Mouse (Mus musculus): ENCODE results near the gene Ppm1l. TPM values are rescaled to one million over a fixed set of nuclear protein-coding genes. Genes with fewer than 3 reads are reported as not detected.
A peak's percentile ranks its signal among the peaks of the same experiment; 100 is the strongest.
"Not testable (repeated sequence)": the region's sequence is repeated elsewhere in the genome, so short reads cannot be mapped to it uniquely, and the experiment has no call there.

Ppm1l gene
- polyA plus RNA-seq, 1 experiment from 2014 or later, result 5.8 TPM

DNA sequence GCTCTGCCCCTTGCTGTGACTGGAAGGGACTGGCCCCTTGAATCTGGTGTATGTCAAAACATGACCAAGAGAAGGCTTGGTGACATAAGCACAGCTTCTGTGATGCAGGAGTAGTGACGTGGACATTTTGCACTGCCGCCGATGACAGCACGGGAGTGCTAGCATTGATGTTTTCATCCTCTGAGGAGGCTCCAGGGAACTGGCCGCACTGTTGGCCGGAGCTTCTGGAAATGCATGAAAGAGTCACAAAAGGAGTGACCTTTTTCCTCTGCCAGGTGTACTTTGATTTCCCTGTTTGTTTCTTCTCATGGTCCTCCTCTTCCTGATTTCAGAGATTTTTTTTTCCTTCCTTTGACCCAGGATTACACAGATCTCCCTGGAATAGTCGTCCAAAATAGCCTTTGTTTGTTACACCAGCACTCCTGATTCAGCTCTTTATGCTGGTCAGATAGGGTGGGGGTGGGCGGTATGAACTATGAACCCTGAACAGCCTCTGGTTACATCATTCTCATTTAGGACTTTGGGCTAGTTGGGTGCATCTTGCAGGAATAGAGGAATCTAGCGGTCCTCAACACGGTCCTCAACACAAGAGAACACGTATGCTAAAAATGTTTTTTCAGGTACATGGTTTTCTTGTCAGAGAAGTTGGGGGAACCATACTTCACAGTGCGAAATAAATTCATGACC lies 239.6 kb downstream of the Ppm1l start:
- H3K4me3 ChIP-seq, result no peak overlapping the region

DNA sequence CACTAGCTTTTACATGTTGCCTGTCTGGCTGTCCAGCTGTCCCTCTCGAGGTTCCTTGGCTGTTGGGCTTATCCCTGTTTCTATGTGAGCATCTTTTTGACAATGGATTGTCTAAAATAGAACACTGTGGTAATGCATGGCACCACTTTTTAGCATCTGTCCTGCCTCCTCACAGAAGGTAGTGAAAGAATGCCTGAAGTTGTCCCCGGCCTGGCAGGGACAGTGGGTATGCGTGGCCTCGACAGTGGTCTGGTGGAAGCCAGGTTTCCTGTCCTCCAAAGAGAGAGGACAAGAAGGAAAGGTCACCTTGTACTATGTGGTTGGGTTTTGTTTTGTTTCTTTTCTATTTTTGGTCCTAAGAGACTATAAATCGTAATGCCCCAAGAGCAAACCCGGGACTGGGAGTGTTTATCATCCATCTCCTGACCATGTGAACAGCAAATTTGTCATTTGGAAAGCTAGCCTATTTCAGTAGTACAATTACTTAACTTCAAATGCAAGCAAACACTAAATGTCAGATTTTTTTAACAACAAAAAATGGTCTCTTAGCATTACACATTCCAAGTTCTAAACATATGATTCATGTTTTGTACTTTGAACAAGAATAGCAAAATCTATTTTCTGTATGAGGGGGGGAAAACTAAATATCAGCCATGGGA lies 242.8 kb downstream of the Ppm1l start:
- peaks cover 18% of the 10 kb centered on the region for H3K4me1 ChIP-seq
- DNase-seq (ENCODE audit: low spot score), result no peak
- H3K9me3 ChIP-seq, result no peaks in the 10 kb centered on the region
- WGBS, result 77% methylated on average over 6 of the region's 6 CpGs
- no peaks in the 10 kb centered on the region for H3K27me3 ChIP-seq (ENCODE audit: insufficient read depth, poor library complexity, severe bottlenecking)
- H3K4me3 ChIP-seq, result no peak overlapping the region
- no peak overlapping the region for H3K27ac ChIP-seq
- no peaks in the 10 kb centered on the region for H3K36me3 ChIP-seq

More for the DNA sequence above, 239.6 kb downstream of the Ppm1l start:
- H3K27ac ChIP-seq, result no peak overlapping the region
- no peak for DNase-seq (ENCODE audit: low spot score)
- no peaks in the 10 kb centered on the region for H3K9me3 ChIP-seq
- no peaks in the 10 kb centered on the region for H3K27me3 ChIP-seq (ENCODE audit: insufficient read depth, poor library complexity, severe bottlenecking)
- no peaks in the 10 kb centered on the region for H3K36me3 ChIP-seq
- peaks cover 11% of the 10 kb centered on the region; the same call in 1 of the 2 replicates for H3K4me1 ChIP-seq
- 72% methylated on average over 12 of the region's 12 CpGs for WGBS

DNA sequence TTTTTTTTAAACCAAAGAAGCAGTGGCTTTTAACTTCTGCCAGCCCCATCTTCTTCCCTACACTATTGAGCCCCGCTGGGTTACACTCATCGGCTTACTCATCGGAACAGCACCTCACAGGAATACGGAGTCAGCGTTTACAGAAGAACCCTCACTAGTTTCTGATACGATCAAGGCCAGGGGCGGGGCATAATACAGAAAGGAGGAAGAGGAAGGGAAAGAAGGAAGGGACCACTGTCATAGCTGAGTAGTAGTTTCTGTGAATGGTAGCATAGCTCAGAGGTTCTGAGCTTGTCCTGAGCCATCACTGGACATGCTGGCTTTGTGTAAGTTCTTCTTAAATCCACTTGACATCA lies 243.3 kb downstream of the Ppm1l start:
- H3K4me1 ChIP-seq, result peaks cover 18% of the 10 kb centered on the region
- no peak for DNase-seq (ENCODE audit: low spot score)
- H3K27me3 ChIP-seq (ENCODE audit: insufficient read depth, poor library complexity, severe bottlenecking), result no peaks in the 10 kb centered on the region
- 75% methylated on average over 7 of the region's 7 CpGs for WGBS
- H3K4me3 ChIP-seq, result no peak overlapping the region
- no peak overlapping the region for H3K27ac ChIP-seq
- no peaks in the 10 kb centered on the region for H3K36me3 ChIP-seq
- H3K9me3 ChIP-seq, result no peaks in the 10 kb centered on the region

DNA sequence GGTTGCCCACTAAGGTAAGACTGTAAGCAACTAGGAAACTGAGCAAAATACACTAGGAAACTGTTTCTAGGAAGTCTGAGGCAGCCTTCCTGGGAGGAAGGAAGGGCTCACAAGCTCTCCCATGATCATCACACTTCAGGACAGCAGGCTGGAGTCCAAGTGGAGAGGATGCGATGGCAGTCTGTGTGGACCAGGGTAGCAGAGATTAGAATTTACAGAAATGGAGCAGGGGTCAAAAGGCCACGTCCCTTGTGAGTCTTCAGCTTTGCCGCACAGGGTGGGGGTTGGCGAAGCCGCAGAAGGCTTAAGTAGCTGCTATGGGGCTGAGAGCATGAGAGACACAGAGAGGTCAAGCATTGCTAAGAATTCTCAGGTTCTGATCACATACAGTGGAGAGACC lies 245.0 kb downstream of the Ppm1l start:
- Histone ChIP-seq H3K27ac (no peak overlapping the region), H3K36me3 (no peaks in the 10 kb centered on the region), H3K9me3 (no peaks in the 10 kb centered on the region), H3K4me1 (peaks cover 18% of the 10 kb centered on the region), H3K4me3 (no peak overlapping the region), H3K27me3 (ENCODE audit: insufficient read depth, poor library complexity, severe bottlenecking) (no peaks in the 10 kb centered on the region)
- 41% methylated on average over 5 of the region's 5 CpGs for WGBS
- no peak for DNase-seq (ENCODE audit: low spot score)

DNA sequence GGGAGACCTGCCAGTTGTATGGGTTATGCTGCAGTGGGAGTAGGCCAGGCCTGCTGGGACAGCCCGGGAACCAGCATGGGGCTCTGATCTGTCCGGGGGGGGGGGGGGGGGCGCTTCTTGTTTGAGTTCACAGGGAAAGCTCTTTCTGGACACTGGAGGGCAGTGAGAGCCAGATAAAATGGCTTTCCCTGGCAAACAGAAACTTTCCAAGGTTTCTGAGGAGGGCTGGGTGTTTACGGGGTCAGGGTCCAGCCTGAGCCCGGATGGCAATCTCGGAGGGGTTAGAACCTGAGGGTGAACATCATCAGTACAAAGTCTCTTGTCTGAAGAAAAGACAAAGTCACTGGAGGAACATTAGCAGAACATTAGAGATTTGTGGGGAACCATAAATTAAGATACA lies 246.7 kb downstream of the Ppm1l start:
- Histone ChIP-seq H3K4me3 (no peak overlapping the region), H3K36me3 (no peaks in the 10 kb centered on the region), H3K27ac (no peak overlapping the region), H3K9me3 (no peaks in the 10 kb centered on the region), H3K4me1 (peaks cover 14% of the 10 kb centered on the region), H3K27me3 (ENCODE audit: insufficient read depth, poor library complexity, severe bottlenecking) (no peaks in the 10 kb centered on the region)
- 88% methylated on average over 6 of the region's 6 CpGs for WGBS
- DNase-seq (ENCODE audit: low spot score), result no peak

DNA sequence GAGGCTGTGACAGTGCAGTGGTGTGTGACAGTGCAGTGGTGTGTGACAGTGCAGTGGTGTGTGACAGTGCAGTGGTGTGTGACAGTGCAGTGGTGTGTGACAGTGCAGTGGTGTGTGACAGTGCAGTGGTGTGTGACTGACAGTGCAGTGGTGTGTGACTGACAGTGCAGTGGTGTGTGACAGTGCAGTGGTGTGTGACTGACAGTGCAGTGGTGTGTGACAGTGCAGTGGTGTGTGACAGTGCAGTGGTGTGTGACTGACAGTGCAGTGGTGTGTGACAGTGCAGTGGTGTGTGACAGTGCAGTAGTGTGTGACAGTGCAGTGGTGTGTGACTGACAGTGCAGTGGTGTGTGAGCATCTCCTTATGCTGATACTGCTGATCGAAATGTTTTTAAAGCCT lies 248.9 kb downstream of the Ppm1l start:
- H3K9me3 ChIP-seq; H3K27ac ChIP-seq; DNase-seq (ENCODE audit: low spot score); H3K4me3 ChIP-seq; H3K4me1 ChIP-seq; H3K36me3 ChIP-seq; H3K27me3 ChIP-seq (ENCODE audit: insufficient read depth, poor library complexity, severe bottlenecking): not testable (repeated sequence)
- 87% methylated on average over 1 of the region's 1 CpGs for WGBS

DNA sequence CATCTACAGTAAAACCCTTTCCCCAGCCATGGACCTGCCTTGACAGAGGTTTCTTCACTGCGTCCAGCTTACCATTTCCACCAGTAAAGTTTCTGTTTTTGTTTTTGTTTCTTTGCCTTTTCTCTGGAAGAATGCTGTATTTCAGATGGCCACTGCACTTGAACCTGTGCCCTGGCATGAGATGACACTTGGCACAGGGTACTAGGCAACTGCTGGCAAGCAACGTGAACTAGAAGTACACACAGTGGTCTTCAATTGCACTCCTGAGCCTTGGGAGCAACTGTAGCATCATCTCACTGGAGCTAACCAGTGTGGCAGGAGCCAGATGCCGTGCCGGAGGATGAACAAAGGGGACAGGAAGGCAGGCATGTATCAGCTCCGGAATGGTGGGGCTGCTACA lies 255.9 kb downstream of the Ppm1l start:
- H3K4me1 ChIP-seq, result no peaks in the 10 kb centered on the region
- H3K36me3 ChIP-seq, result peaks cover 13% of the 10 kb centered on the region
- 90% methylated on average over 5 of the region's 5 CpGs for WGBS
- no peaks in the 10 kb centered on the region for H3K27me3 ChIP-seq (ENCODE audit: insufficient read depth, poor library complexity, severe bottlenecking)
- no peak overlapping the region for H3K4me3 ChIP-seq
- no peak for DNase-seq (ENCODE audit: low spot score)
- no peaks in the 10 kb centered on the region for H3K9me3 ChIP-seq
- H3K27ac ChIP-seq, result no peak overlapping the region

DNA sequence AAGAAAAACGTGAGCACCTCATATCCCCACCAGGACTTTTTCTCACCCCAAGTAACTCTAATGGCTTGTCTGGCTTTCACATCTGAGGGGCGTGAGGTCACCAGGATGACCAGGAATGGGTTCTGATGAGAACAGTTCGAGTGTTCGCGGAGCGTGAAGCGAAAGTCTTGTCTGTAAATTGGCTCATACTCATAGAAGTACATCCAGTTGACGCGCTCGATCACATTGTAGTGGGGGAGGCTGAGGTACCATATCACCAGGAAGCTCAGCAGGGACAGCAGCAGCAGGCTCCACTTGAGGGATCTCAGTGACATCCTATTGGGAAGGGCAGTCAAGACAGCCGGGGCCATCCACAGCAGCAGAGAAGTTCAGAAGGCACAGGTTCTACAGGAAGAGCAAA lies 258.9 kb downstream of the Ppm1l start:
- no peak overlapping the region for H3K4me3 ChIP-seq
- H3K27me3 ChIP-seq (ENCODE audit: insufficient read depth, poor library complexity, severe bottlenecking), result no peaks in the 10 kb centered on the region
- H3K9me3 ChIP-seq, result no peaks in the 10 kb centered on the region
- peaks cover 19% of the 10 kb centered on the region for H3K36me3 ChIP-seq
- H3K4me1 ChIP-seq, result no peaks in the 10 kb centered on the region
- 91% methylated on average over 11 of the region's 11 CpGs for WGBS
- H3K27ac ChIP-seq, result no peak overlapping the region
- no peak for DNase-seq (ENCODE audit: low spot score)

DNA sequence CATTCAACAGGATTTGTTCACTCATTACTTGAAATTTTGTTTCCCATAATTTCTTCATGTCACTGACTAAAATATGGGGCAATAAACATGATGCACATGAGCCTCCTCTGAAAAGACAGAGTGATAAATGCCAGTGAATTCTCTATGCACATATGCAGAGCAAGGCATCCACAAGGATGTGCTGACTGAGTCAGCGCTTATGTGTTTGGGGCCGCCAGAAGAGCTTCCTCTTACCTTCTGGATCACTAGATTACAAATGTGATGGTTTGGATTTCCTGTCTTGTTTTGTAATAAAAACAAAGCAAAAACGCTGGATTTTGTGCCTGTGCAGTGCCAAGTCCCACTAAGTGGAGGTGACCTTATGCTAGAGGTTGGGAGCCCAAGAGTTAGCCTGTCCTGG lies 260.1 kb downstream of the Ppm1l start:
- Histone ChIP-seq H3K9me3 (no peaks in the 10 kb centered on the region), H3K36me3 (peaks cover 19% of the 10 kb centered on the region), H3K27ac (no peak overlapping the region), H3K4me3 (no peak overlapping the region), H3K27me3 (ENCODE audit: insufficient read depth, poor library complexity, severe bottlenecking) (no peaks in the 10 kb centered on the region), H3K4me1 (no peaks in the 10 kb centered on the region)
- WGBS, result 72% methylated on average over 3 of the region's 3 CpGs
- no peak for DNase-seq (ENCODE audit: low spot score)

DNA sequence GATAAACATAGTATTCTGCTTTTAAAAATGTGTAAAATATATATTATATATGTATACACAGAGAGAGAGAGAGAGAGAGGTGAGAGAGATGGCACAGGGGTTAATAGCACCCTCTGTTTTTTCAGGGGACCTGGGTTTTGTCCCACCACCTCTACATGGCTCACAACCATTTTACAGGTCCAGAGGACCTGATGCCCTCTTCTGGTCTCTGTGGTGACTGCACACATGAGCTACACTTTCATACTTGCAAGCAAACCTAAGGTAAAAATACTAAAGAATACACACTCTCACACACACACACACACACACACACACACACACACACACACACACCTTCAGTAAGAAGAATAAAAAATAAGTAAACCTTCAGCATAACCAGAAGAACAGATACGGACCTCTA lies 262.1 kb downstream of the Ppm1l start:
- H3K36me3 ChIP-seq, result peaks cover 26% of the 10 kb centered on the region
- H3K4me3 ChIP-seq, result no peak overlapping the region
- no peaks in the 10 kb centered on the region for H3K9me3 ChIP-seq
- H3K27ac ChIP-seq, result no peak overlapping the region
- DNase-seq (ENCODE audit: low spot score), result no peak
- H3K27me3 ChIP-seq (ENCODE audit: insufficient read depth, poor library complexity, severe bottlenecking), result no peaks in the 10 kb centered on the region
- H3K4me1 ChIP-seq, result no peaks in the 10 kb centered on the region
- WGBS, result 79% methylated on average over 1 of the region's 1 CpGs

DNA sequence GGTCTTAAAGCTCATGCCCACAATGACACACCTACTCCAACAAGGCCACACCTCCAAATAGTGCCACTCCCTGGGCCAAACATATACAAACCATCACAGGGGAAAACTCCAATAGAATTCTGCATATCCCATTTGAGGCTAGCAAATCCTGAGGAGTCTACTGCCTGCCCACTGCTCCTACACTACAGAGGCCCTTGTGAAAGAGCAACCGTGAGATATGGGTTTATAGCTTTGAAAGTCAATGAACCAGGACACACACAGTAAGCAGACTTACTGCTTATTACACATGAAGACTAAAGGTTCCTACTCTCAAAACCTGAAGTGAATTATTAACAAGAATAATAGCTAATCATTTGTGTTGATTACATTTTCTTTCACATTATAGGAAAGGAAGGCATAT lies 267.1 kb downstream of the Ppm1l start:
- Histone ChIP-seq H3K4me3 (no peak overlapping the region), H3K27ac (no peak overlapping the region), H3K27me3 (ENCODE audit: insufficient read depth, poor library complexity, severe bottlenecking) (no peaks in the 10 kb centered on the region), H3K9me3 (no peaks in the 10 kb centered on the region), H3K36me3 (peaks cover 7% of the 10 kb centered on the region; the same call in 1 of the 2 replicates), H3K4me1 (peaks cover 12% of the 10 kb centered on the region)
- peak; percentile 14 for DNase-seq (ENCODE audit: low spot score)
- 89% methylated on average over 1 of the region's 1 CpGs for WGBS

DNA sequence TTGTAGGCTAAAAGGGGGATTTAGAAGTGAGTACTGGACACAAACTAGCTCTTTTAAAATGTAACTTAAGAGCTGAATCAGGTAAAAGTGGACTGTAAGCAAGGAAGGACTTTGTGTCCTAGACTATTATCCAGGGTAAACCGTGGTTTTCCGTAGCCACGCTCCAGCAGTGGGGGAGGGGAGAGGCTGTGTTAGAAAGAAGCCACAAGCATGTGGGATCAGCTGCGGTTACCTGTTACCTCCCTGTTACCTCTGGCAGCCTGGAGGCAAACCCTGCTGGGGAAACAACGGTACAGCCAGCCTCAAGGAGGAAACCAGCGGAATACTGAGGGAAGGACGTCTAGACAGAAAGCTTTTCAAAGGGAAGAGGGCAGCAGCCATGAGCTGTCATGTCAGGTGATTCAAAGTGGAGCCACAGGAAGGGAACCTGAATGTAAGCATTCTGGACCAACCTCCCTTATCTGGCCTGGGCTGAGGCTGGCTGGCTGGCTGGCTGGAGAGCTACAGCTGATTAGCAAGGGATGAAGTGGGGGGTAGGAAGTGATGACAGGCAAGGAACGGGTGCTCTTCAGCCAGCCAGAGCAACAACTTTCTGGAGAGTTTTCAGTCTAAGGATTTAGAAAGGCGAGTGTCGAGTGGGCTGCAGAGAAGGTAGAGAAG lies 271.6 kb downstream of the Ppm1l start:
- H3K4me1 ChIP-seq, result peaks cover 15% of the 10 kb centered on the region
- H3K27ac ChIP-seq, result peak overlapping the region; percentile 79
- peak overlapping the region; percentile 45 for H3K4me3 ChIP-seq
- H3K9me3 ChIP-seq, result no peaks in the 10 kb centered on the region
- no peaks in the 10 kb centered on the region for H3K36me3 ChIP-seq
- DNase-seq (ENCODE audit: low spot score), result peak; percentile 87
- no peaks in the 10 kb centered on the region for H3K27me3 ChIP-seq (ENCODE audit: insufficient read depth, poor library complexity, severe bottlenecking)
- 7% methylated on average over 10 of the region's 10 CpGs for WGBS

DNA sequence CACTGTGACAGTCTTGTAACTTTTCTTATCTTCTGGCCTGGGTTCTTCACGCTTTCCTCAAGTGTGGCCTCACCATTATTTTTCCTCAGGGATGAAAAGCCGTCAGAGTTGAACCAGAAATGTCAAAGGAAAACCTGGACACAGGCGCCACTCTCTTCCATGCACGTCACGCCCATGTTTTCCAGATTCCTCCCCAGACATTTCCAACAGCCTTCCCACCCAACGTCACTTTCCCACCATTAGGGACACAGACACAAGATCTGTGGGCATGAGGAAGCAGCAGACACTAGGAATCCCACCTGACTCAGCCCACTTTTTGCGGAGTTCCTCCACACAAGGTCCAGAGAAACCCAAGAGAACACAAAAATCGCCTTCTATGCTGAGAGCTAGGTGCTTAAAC lies 276.8 kb downstream of the Ppm1l start:
- no peaks in the 10 kb centered on the region for H3K36me3 ChIP-seq
- no peak overlapping the region for H3K4me3 ChIP-seq
- no peaks in the 10 kb centered on the region for H3K27me3 ChIP-seq (ENCODE audit: insufficient read depth, poor library complexity, severe bottlenecking)
- H3K9me3 ChIP-seq, result no peaks in the 10 kb centered on the region
- DNase-seq (ENCODE audit: low spot score), result no peak
- peaks cover 19% of the 10 kb centered on the region for H3K4me1 ChIP-seq
- H3K27ac ChIP-seq, result no peak overlapping the region
- 83% methylated on average over 8 of the region's 8 CpGs for WGBS
